Mouse (Mus musculus) midbrain, embryonic 15.5 days (tissue): ENCODE measurements at regions not wholly inside any gene's neighbourhood (a gene's known extent, or its start where the extent isn't known, plus 50 kb on each side); places are given as distances from the start of the nearest gene placed in this dataset.
"Not testable (repeated sequence)": the region's sequence is repeated elsewhere in the genome, so short reads cannot be mapped to it uniquely, and the experiment has no call there.

ENCODE experiments used
- ATAC-seq: fragments of 200-750 bp; cut with Nextera tagmentation; replicated peaks from 2 replicates; pipeline ENCODE4 v1.8.0; 2017; ENCODE audit warnings: moderate TSS enrichment
- H3K27ac ChIP-seq: fragments of 300-500 bp; sonication (generic); 2 replicates; pipeline ENCODE4 v1.5.1; 2015; ENCODE audit warnings: mild to moderate bottlenecking, inconsistent platforms
- H3K27me3 ChIP-seq: fragments of 300-500 bp; sonication (generic); replicated peaks from 2 replicates; pipeline ENCODE4 v1.6.1; 2015; ENCODE audit warnings: inconsistent platforms
- H3K36me3 ChIP-seq: fragments of 300-500 bp; sonication (generic); replicated peaks from 2 replicates; pipeline ENCODE4 v1.6.1; 2015; ENCODE audit warnings: inconsistent platforms
- H3K4me1 ChIP-seq: fragments of 300-500 bp; sonication (generic); 2 replicates; pipeline ENCODE4 v1.6.1; 2015; ENCODE audit warnings: inconsistent platforms
- H3K4me2 ChIP-seq: fragments of 300-500 bp; sonication (generic); 2 replicates; pipeline ENCODE4 v1.6.1; 2015; ENCODE audit warnings: inconsistent platforms, mild to moderate bottlenecking, moderate library complexity
- H3K4me3 ChIP-seq: fragments of 300-500 bp; sonication (generic); 2 replicates; pipeline ENCODE4 v1.5.1; 2015; ENCODE audit warnings: mild to moderate bottlenecking, inconsistent platforms
- H3K9ac ChIP-seq: fragments of 300-500 bp; sonication (generic); 2 replicates; pipeline ENCODE4 v1.6.1; 2015; ENCODE audit warnings: mild to moderate bottlenecking, inconsistent platforms
- H3K9me3 ChIP-seq: fragments of 300-500 bp; sonication (generic); 2 replicates; pipeline ENCODE4 v1.6.1; 2016; ENCODE audit warnings: inconsistent platforms
- WGBS: fragments of 180-500 bp; shearing (Covaris S2); methylation state at CpG from one replicate; pipeline ENCODE4 v1.1.7; 2015; ENCODE audit warnings: mixed read lengths; 5-methylcytosine and 5-hydroxymethylcytosine counted together

GRCm38 (mm10) chr10:86636953-86637376 lies 68.3 kb downstream of the Hsp90b1 start:
- H3K9me3 ChIP-seq, H3K27ac ChIP-seq, H3K9ac ChIP-seq, H3K4me1 ChIP-seq, H3K27me3 ChIP-seq, H3K36me3 ChIP-seq: not testable (repeated sequence)
- 4% methylated on average over 14 of the region's 14 CpGs for WGBS
- Histone ChIP-seq H3K4me2 (peak overlapping the region; percentile 55), H3K4me3 (peak overlapping the region; percentile 35)
- ATAC-seq: peak; percentile 91

DNA sequence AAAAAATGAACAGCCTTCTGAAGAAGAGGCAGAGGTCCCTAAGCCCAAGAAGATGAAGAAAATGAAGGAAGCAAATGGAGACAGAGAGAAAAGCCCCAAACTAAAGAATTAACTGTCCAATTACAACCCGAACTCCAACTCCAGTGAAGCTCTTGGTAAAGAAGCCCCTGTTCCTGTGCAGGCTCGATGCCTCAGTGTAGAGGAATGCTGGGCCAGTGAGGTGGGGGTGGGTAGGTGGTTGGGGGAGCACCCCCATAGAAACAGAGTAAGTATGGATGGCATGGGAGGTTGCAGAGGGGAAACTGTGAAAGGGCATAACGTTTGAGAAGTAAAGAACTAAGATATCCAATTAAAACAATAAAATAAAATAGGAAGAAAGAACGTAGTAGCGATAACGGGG lies 68.8 kb downstream of the Hsp90b1 start:
- not testable (repeated sequence) for H3K9ac ChIP-seq, H3K4me1 ChIP-seq, H3K36me3 ChIP-seq, H3K27ac ChIP-seq, H3K27me3 ChIP-seq, H3K9me3 ChIP-seq
- peak; percentile 37 for ATAC-seq
- Histone ChIP-seq H3K4me3 (peak overlapping the region; percentile 35), H3K4me2 (peak overlapping the region; percentile 55)
- 29% methylated on average over 6 of the region's 6 CpGs for WGBS

DNA sequence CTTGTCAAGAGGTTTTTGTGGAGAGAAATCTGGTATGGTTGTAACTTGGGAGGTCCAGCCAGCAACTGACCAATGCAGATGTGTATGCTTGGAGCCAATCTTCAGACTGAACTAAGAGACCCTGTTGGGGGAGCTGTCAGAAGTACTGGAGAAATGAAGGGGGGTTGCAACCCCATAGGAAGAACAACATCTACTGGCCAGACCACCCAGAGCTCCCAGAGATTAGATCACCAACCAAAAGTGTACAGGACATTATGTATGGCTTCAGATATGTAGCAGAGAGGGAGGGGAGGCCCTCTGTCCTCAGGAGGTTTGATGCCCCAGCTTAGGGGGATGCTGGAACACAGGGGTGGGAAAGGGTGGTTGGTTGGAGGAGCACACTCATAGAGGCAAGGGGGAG lies 78.6 kb downstream of the Hsp90b1 start:
- not testable (repeated sequence) for H3K36me3 ChIP-seq, H3K9ac ChIP-seq, H3K27me3 ChIP-seq, H3K4me2 ChIP-seq, H3K4me1 ChIP-seq, H3K27ac ChIP-seq, H3K9me3 ChIP-seq, H3K4me3 ChIP-seq, ATAC-seq

DNA sequence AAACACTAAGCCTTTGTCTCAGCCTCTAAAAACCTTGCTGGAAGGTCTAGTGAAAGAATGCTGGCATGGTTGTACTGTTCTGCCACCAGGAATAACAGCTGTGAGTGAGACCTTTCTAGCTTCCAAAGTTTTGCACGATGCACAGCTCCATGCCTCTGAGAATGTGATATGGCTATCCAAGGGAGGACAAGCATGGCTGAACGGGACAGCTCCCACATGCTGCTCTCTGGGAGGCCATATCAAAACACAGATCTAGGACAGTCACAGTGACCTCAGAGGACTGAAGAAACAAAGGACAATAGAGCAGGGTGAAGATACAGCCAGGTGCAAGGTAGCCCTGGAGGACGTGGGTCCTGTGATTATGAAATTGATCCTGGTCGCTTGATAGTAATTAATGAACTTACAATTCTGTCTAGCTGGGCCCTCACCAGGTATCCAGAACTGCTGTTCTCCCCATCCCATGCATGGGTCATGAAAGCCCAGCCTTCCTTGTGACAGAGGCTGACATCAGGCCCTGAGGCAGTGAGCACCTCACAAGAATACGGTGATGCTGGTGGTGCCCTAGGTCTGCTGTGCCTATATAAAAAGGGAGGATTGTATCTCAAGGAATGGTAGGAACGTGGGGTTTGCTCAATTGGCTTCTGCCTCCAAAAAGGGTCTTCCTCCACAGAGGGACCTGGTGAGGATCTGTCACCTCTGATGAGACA lies 87.2 kb downstream of the Hsp90b1 start:
- not testable (repeated sequence) for H3K9ac ChIP-seq

GRCm38 (mm10) chr10:86612341-86612740 lies 93.0 kb downstream of the Hsp90b1 start:
- WGBS: 77% methylated on average over 1 of the region's 1 CpGs
- H3K4me2 ChIP-seq, H3K4me1 ChIP-seq, H3K36me3 ChIP-seq, ATAC-seq, H3K27ac ChIP-seq, H3K27me3 ChIP-seq, H3K9me3 ChIP-seq, H3K4me3 ChIP-seq, H3K9ac ChIP-seq: not testable (repeated sequence)

More for the DNA sequence above, 87.2 kb downstream of the Hsp90b1 start:
- not testable (repeated sequence) for ATAC-seq, H3K4me3 ChIP-seq, H3K4me1 ChIP-seq, H3K27ac ChIP-seq, H3K4me2 ChIP-seq, H3K27me3 ChIP-seq, H3K9me3 ChIP-seq, H3K36me3 ChIP-seq
- 88% methylated on average over 6 of the region's 6 CpGs for WGBS

DNA sequence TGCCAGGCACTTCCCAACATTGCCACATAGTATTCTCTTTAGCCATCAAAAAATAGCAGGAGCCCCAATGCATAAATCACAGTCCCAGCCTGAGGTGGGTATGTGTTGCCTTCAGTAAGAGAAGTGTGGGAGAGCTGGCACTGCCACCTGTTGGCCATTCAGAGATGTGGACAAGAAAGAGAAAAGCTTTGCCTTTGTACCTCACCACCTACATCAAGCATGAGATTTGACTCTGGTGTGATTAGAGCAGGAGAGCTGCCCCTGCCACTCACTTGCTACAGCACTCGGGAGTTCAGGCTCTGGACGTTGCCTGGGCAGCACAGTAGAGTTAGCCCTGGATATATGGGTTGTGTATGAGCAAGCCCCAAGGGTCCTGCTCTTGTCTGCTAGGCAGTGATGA lies 95.3 kb downstream of the Hsp90b1 start:
- H3K4me1 ChIP-seq, H3K4me2 ChIP-seq, H3K9me3 ChIP-seq, H3K27ac ChIP-seq, H3K9ac ChIP-seq, ATAC-seq, H3K36me3 ChIP-seq, H3K4me3 ChIP-seq, H3K27me3 ChIP-seq: not testable (repeated sequence)
- 47% methylated on average over 2 of the region's 2 CpGs for WGBS

GRCm38 (mm10) chr10:86600843-86601242 lies 102.1 kb upstream of the Syn3 start:
- not testable (repeated sequence) for H3K4me2 ChIP-seq, H3K27ac ChIP-seq, ATAC-seq, H3K27me3 ChIP-seq, H3K9ac ChIP-seq, H3K36me3 ChIP-seq, H3K4me3 ChIP-seq, H3K4me1 ChIP-seq, H3K9me3 ChIP-seq
- 44% methylated on average over 7 of the region's 7 CpGs for WGBS

DNA sequence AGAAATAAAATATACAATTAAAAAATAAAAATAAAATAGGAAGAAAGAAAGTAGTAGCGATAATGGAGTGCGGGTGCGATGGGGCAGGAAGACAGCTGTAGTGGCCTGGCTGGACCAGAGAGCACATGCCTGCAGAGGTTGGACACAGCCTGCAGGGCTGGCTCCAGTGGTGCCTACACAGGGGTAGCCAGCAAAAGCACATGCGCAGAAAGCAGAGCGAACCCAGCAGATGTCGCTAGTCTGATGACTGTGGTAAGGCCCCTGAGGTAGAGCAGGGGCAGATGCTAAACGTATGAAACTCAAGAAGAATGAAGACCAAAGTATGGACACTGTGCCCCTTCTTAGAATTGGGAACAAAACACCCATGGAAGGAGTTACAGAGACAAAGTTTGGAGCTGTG lies 101.3 kb upstream of the Syn3 start:
- not testable (repeated sequence) for H3K27me3 ChIP-seq, H3K4me1 ChIP-seq, ATAC-seq, H3K4me2 ChIP-seq, H3K9me3 ChIP-seq, H3K27ac ChIP-seq, H3K36me3 ChIP-seq, H3K4me3 ChIP-seq, H3K9ac ChIP-seq
- WGBS: 92% methylated on average over 7 of the region's 7 CpGs

GRCm38 (mm10) chr10:86590211-86590610 lies 91.5 kb upstream of the Syn3 start:
- not testable (repeated sequence) for H3K9me3 ChIP-seq, H3K4me2 ChIP-seq, H3K27me3 ChIP-seq, H3K4me3 ChIP-seq, H3K4me1 ChIP-seq, H3K27ac ChIP-seq, ATAC-seq, H3K9ac ChIP-seq, H3K36me3 ChIP-seq
- 90% methylated on average over 2 of the region's 2 CpGs for WGBS

DNA sequence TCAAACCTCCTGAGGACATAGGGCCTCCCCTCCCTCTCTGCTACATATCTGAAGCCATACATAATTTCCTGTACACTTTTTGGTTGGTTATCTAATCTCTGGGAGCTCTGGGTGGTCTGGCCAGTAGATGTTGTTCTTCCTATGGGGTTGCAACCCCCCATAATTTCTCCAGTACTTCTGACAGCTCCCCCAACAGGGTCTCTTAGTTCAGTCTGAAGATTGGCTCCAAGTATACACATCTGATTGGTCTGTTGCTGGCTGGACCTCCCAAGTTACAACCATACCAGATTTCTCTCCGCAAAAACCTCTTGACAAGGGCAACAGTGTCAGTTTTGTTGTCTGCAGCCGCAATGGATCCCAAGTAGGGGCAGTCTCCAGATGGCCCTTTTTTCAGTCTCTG lies 68.2 kb upstream of the Syn3 start:
- H3K9ac ChIP-seq, H3K36me3 ChIP-seq, H3K4me3 ChIP-seq, H3K9me3 ChIP-seq, H3K27me3 ChIP-seq, ATAC-seq, H3K4me2 ChIP-seq, H3K4me1 ChIP-seq, H3K27ac ChIP-seq: not testable (repeated sequence)
- 89% methylated on average over 2 of the region's 2 CpGs for WGBS

DNA sequence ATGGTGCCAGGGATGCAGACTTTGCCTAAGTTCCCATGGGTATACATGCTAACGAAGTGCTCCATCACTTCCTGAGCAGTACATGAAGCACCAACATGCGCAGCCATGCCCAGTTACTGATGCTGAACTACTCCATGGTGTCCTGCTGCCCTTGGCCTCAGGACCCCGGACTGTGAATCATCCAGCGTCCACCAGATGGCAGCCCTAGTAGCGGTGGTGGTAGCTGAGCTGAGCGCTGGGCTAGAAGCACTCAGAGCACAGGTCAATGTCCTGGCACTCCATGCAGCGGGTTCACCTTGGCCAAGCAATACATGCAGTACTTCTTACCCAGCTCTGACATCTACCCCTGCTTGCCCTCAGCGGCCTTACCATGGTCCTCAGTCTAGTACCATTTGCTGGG lies 57.1 kb upstream of the Syn3 start:
- Histone ChIP-seq H3K4me3 (no peak overlapping the region), H3K27me3 (no peaks in the 10 kb centered on the region), H3K27ac (no peak overlapping the region), H3K4me1 (no peaks in the 10 kb centered on the region), H3K36me3 (no peaks in the 10 kb centered on the region), H3K4me2 (no peak overlapping the region), H3K9me3 (no peaks in the 10 kb centered on the region), H3K9ac (no peak overlapping the region)
- ATAC-seq: no peak
- 62% methylated on average over 8 of the region's 8 CpGs for WGBS
